Mouse (Mus musculus) thymus, postnatal 25 days (tissue): Measurements from ENCODE around the gene Glp2r.
A peak's percentile ranks its signal among the peaks of the same experiment; 100 is the strongest.

Experiments used
- DNase-seq: peaks from one replicate; pipeline ENCODE4 v3.0.0; 2022

The Glp2r gene

DNA sequence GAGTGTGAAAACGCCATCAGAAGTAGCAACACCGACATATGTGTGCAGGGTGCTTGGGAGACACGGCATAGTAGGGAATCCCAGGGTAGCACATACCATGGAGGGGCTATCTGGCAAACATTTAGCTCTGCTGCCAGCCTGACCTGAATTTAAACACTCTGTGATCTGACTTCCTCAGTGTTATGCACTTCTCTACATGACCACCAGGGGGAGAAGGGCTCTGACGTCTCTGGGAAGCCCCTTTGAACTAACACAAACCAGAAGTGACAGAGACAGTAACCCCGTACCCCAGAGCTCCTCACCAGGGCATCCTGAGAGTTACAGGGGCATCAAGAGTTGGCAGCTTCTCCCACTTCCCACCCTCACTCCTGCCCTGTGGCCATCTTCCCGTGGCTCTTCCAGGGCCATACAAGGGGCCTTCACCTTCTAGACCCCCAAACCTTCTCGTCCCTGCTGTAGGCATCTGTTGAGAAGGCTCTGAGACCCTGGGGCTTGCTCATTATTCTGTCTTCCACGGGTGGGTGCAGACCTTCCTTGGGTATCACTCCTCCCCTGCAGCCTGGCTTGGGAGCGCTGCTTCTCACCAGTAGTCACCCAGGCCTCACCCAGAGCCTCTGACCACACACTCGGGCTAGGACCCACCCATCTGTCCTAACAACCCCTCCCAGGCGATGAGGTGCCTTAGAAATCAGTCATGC lies 113.1 kb downstream of the Glp2r start:
- peak; percentile 52 for DNase-seq

DNA sequence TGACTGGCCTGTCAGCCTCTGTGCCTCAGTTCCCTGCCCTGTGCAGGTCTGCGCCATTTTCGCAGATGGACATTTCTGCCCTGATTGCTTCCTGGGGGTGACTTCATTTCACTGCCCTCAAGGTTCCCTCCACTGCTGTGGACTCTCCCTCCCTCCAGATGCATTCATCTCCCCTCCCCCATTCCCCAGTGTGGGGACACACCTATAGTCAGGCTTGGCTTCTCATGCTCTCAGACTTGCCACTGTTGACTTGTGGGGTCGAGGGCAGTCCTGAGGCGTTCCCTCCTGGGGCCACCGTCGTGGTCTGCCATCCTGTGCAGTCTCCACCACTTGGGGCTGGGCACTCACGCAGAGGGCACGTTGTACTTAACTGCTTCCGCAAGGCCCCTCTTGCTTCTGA lies 114.1 kb downstream of the Glp2r start:
- no peak for DNase-seq

GRCm38 (mm10) chr11:67656366-67656765 lies 114.6 kb downstream of the Glp2r start:
- DNase-seq = no peak

DNA sequence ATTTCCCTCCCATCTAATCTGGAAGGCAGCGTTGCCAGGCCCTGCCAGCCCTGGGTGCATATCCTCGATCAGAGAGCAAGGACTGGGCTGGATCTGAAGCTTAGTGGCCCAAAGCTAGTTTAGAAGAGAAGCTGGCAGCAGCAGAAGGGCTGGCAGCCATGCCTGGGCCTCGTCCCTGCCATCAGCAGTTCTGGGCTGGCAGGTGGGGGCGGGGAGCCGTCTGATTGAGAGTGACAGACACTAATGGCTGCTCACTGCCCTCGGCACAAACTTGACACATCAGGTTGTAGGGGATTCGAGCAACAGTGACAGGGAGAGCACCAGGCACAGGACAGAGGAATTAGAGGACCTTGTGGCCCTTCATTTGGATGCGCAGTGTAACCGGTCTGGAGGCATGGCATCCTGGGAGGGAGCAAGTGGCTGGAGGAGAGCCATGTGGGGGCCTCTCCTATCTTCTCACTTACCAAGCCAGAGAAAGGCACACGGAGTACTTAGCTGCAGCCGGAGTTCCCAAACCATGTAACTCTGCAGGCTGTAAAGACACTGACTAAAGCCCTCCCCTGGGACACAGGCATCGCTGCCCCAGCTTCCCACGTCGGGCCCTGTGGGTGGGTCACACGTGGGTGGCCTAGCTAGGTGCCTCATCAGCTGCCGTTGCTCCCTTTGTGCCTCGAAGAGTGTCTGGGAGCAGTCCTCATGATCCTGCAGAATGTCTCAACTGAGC lies 115.6 kb downstream of the Glp2r start:
- no peak for DNase-seq

DNA sequence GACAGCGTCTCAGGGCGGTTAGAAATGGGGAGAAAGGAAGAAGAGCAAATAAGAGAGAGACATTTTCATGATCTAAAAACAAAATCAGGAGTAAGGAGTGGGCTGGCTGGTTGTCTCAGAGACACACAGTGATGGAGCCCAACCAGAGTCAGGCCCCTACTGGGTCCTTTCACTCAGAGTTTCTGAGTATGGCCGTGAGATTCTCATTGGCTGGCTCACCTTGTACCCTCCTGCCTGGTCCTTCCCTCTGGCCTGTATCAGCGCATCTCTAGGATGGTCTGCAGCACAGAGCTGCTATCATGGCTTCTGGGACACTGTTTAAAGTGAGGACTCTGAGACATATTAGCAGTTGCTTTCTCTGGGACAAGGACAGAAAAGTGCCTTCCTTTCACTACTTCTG lies 116.4 kb downstream of the Glp2r start:
- DNase-seq = no peak

- no peak for DNase-seq
Observed at GRCm38 (mm10) chr11:67653521-67654090, 117.3 kb downstream of the Glp2r start.

- no peak for DNase-seq
Observed at GRCm38 (mm10) chr11:67652893-67653255, 118.1 kb downstream of the Glp2r start.

GRCm38 (mm10) chr11:67652194-67652892 lies 118.6 kb downstream of the Glp2r start:
- no peak for DNase-seq

DNA sequence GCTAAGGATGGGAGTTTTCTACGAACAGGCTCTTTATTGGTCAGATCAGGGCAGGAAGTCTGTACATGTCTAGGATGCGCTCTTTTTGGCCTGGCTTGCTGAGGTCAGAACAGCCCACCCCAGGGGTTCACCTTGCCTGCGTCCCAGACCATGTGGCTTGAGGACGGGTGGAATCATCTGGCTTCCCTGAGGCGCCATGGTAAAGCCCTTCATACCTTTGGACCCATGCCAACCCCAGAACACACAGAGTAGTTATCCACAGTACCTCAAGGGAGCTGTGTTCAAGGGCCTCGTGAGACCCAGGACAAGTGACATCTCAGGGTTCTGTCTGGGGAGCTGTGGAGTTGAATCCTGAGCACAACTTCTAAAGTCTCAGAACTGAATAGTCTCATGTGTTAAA lies 119.2 kb downstream of the Glp2r start:
- no peak for DNase-seq

- DNase-seq = no peak
Observed at GRCm38 (mm10) chr11:67649971-67650707, 120.8 kb downstream of the Glp2r start.

DNA sequence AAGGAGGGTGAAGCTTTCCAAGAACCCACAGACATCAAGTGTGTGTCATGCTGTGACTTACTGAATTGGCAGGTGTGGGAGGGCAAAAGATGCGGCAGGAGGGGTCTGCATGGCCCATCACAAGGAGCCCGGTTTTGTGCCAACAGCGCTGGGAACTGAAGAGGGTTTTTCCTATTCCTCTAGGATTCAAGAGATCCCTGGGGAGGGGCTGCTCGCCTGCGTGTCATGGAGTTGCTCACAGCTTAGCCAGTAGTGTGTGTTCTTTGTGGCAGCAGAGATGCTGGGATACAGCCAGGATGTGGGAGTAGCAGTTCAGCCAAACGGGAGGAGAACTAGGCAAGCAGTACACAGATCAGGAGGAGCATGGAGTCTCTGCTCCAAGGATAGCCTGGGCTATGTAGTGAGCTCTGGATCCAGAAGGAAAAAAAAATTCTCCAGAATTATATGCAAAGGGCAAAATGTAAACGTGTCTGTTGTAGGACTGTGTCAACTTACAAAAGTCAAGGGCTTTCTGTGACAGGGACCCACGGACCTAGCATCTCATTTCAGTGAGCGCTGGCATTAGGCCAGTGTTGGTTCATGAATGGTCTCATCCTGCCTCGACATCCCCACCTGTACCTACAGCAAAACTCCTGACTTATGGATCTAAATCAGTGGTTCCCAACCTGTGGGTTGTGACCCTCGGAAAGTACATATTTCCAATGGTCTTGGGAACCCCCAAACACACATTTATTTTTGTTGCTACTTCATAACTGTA lies 122.1 kb downstream of the Glp2r start:
- no peak for DNase-seq

- peak; percentile 36 for DNase-seq
Observed at GRCm38 (mm10) chr11:67647745-67648144, 123.2 kb downstream of the Glp2r start.

- no peak for DNase-seq
Observed at GRCm38 (mm10) chr11:67644632-67645149, 126.3 kb downstream of the Glp2r start.

DNA sequence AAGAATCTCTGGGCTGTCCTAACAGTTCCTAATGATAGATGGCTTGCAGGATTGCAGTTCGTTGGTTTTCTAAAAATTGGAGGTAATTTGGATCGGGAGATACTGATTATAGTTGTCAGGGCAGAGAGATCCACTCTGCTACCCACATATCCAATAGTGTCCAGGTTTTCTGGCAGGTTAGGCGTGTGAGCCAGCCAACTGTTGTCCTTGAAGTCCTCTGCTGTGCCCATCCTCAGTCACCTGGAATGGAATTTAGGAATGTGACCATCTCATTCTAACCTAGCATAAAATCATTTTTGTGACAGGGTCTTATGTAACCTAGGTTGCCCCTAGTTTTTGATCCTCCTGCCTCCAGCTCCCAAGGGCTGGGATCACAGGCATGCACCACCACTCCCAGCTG lies 127.5 kb downstream of the Glp2r start:
- DNase-seq = no peak

GRCm38 (mm10) chr11:67642835-67643234 lies 128.1 kb downstream of the Glp2r start:
- DNase-seq = no peak

DNA sequence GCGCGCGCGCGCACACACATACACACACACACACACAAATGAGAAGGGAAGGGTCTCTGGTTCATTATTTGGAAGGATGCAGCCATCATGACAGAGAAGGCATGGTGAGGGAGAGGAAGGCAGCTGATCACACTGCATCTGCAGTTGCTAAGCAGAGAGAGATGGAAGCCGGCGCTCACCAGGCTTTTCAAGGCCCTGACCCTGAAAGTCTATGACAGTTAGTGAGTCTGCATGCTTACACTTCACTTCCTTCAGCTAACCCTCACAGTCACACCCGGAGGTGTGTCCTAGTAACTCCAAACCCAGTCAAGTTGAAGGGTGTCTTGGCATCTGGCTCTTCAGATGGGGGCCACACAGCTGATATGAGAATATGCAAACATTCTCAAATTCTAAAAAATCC lies 128.5 kb downstream of the Glp2r start:
- no peak for DNase-seq

- DNase-seq = no peak
Observed at GRCm38 (mm10) chr11:67640299-67640698, 130.7 kb downstream of the Glp2r start.

DNA sequence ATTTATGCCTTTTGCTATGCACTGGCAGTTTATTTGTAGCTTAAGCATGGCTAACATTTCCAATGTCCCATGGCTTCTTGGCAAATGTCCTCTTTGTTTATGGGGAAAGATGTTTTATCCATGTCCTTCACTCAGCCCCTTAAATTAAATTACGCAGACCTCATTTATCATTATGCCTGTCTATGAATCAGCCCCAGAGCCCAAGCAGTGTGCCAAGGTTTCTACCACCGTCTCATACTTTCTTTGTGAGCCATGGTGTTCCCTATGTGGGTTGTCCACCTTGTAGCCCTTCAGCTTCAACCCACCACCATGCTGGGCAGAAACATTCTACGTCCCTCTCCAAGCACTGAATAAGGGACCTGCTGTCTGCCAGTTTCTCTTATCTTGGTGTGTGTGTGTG lies 132.6 kb downstream of the Glp2r start:
- DNase-seq = no peak

GRCm38 (mm10) chr11:67636905-67637586 lies 133.9 kb downstream of the Glp2r start:
- DNase-seq = no peak

GRCm38 (mm10) chr11:67636201-67636600 lies 134.8 kb downstream of the Glp2r start:
- DNase-seq = no peak

DNA sequence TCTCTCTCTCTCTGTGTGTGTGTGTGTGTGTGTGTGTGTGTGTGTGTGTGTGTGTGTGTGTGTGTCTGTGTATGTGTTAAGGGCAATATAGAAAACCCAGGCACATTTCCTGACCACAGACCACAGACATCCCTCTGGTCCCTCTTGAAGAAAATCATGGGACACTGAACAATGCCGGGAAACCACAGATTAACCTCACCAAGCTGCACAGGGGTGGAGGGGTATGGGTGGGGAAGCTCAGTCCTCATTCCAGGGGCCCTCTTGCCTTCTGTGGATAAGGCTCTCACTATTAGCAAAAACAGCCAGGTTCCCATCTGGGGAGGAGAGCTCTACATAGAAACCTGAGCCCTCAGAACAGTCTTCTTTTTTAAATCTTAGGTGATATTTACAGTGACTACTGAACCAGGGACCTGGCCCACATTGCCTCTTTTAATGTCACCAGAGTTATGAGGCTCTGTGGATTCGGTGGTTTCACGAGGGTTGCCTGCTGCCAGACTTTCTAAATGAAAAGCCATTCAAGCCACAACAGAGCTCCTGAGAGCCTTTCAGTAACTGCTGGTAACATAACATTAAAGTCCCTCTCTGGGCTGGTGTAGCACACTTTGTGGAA lies 137.2 kb downstream of the Glp2r start:
- no peak for DNase-seq
